Mouse (Mus musculus) intestine, embryonic 15.5 days (tissue): ENCODE measurements around the gene Map3k4. TPM values are rescaled to one million over a fixed set of nuclear protein-coding genes. Genes with fewer than 3 reads are reported as not detected.
A peak's percentile ranks its signal among the peaks of the same experiment; 100 is the strongest.

Experiments used
- ATAC-seq: fragments of 200-750 bp; cut with Nextera tagmentation; 2 replicates; pipeline ENCODE4 v1.8.0; 2017; ENCODE audit warnings: moderate TSS enrichment, moderate library complexity
- H3K27ac ChIP-seq: fragments of 300-500 bp; sonication (generic); 2 replicates; pipeline ENCODE4 v1.5.1; 2015; ENCODE audit warnings: mild to moderate bottlenecking, inconsistent platforms
- H3K27me3 ChIP-seq: fragments of 300-500 bp; sonication (generic); replicated peaks from 2 replicates; pipeline ENCODE4 v1.6.1; 2015; ENCODE audit warnings: inconsistent platforms
- H3K36me3 ChIP-seq: fragments of 300-500 bp; sonication (generic); 2 replicates; pipeline ENCODE4 v1.6.1; 2015; ENCODE audit warnings: inconsistent platforms
- H3K4me1 ChIP-seq: fragments of 300-500 bp; sonication (generic); replicated peaks from 2 replicates; pipeline ENCODE4 v1.6.1; 2015; ENCODE audit warnings: inconsistent platforms
- H3K4me2 ChIP-seq: fragments of 300-500 bp; sonication (generic); replicated peaks from 2 replicates; pipeline ENCODE4 v1.6.1; 2015; ENCODE audit warnings: mild to moderate bottlenecking, inconsistent platforms
- H3K4me3 ChIP-seq: fragments of 300-500 bp; sonication (generic); replicated peaks from 2 replicates; pipeline ENCODE4 v1.5.1; 2015; ENCODE audit warnings: inconsistent platforms
- H3K9ac ChIP-seq: fragments of 300-500 bp; sonication (generic); 2 replicates; pipeline ENCODE4 v1.6.1; 2015; ENCODE audit warnings: inconsistent platforms
- H3K9me3 ChIP-seq: fragments of 300-500 bp; sonication (generic); 2 replicates; pipeline ENCODE4 v1.6.1; 2016; ENCODE audit warnings: inconsistent platforms
- WGBS: fragments of 180-500 bp; shearing (Covaris S2); methylation state at CpG from one replicate; pipeline ENCODE4 v1.1.7; 2015; 5-methylcytosine and 5-hydroxymethylcytosine counted together
- polyA plus RNA-seq: library from polyadenylated mRNA; unstranded; fragments of >200 nt; fragmentation: Nextera tagmentation; extraction: Ambion mirVana; gene quantifications from 2 replicates; pipeline ENCODE4 v1.2.1, GENCODE M21; 2015

Map3k4 gene
- polyA plus RNA-seq, 1 experiment from 2014 or later: 43.9 TPM

GRCm38 (mm10) chr17:12279810-12280209 lies 38.8 kb downstream of the Map3k4 start:
- no peaks in the 10 kb centered on the region for H3K9me3 ChIP-seq
- H3K36me3 ChIP-seq: peaks cover 4% of the 10 kb centered on the region; the same call in 1 of the 2 replicates
- no peak overlapping the region for H3K4me3 ChIP-seq
- no peak for ATAC-seq
- no peak overlapping the region for H3K4me2 ChIP-seq
- no peak overlapping the region for H3K27ac ChIP-seq
- no peaks in the 10 kb centered on the region for H3K4me1 ChIP-seq
- WGBS: 91% methylated on average over 10 of the region's 10 CpGs
- no peak overlapping the region for H3K9ac ChIP-seq
- H3K27me3 ChIP-seq: no peaks in the 10 kb centered on the region

- WGBS: 79% methylated on average over 5 of the region's 5 CpGs
Observed at GRCm38 (mm10) chr17:12278073-12278472, 40.5 kb downstream of the Map3k4 start.

GRCm38 (mm10) chr17:12277297-12277696 lies 41.3 kb downstream of the Map3k4 start:
- H3K9ac ChIP-seq: no peak overlapping the region
- H3K9me3 ChIP-seq: no peaks in the 10 kb centered on the region
- H3K36me3 ChIP-seq: peaks cover 8% of the 10 kb centered on the region; the same call in 1 of the 2 replicates
- no peaks in the 10 kb centered on the region for H3K4me1 ChIP-seq
- no peaks in the 10 kb centered on the region for H3K27me3 ChIP-seq
- no peak overlapping the region for H3K4me3 ChIP-seq
- H3K27ac ChIP-seq: no peak overlapping the region
- no peak for ATAC-seq
- WGBS: 81% methylated on average over 4 of the region's 4 CpGs
- H3K4me2 ChIP-seq: no peak overlapping the region

More at GRCm38 (mm10) chr17:12278073-12278472, 40.5 kb downstream of the Map3k4 start:
- Histone ChIP-seq H3K9me3 (no peaks in the 10 kb centered on the region), H3K4me1 (no peaks in the 10 kb centered on the region), H3K36me3 (peaks cover 4% of the 10 kb centered on the region; the same call in 1 of the 2 replicates), H3K27ac (no peak overlapping the region), H3K9ac (no peak overlapping the region), H3K4me2 (no peak overlapping the region), H3K27me3 (no peaks in the 10 kb centered on the region), H3K4me3 (no peak overlapping the region)
- no peak for ATAC-seq

- WGBS: 88% methylated on average over 11 of the region's 11 CpGs
- no peak overlapping the region for H3K4me3 ChIP-seq
- no peak for ATAC-seq
Observed at GRCm38 (mm10) chr17:12276496-12277200, 41.9 kb downstream of the Map3k4 start.

GRCm38 (mm10) chr17:12275756-12276155 lies 42.8 kb downstream of the Map3k4 start:
- Histone ChIP-seq H3K4me1 (no peaks in the 10 kb centered on the region), H3K4me3 (no peak overlapping the region), H3K27me3 (no peaks in the 10 kb centered on the region), H3K9me3 (no peaks in the 10 kb centered on the region), H3K27ac (no peak overlapping the region), H3K36me3 (peaks cover 21% of the 10 kb centered on the region), H3K4me2 (no peak overlapping the region), H3K9ac (no peak overlapping the region)
- WGBS: 85% methylated on average over 9 of the region's 9 CpGs
- no peak for ATAC-seq

More at GRCm38 (mm10) chr17:12276496-12277200, 41.9 kb downstream of the Map3k4 start:
- Histone ChIP-seq H3K36me3 (peaks cover 12% of the 10 kb centered on the region), H3K4me1 (no peaks in the 10 kb centered on the region), H3K9me3 (no peaks in the 10 kb centered on the region), H3K4me2 (no peak overlapping the region), H3K9ac (no peak overlapping the region), H3K27ac (no peak overlapping the region), H3K27me3 (no peaks in the 10 kb centered on the region)

- 0 out of 2 replicates have a peak, but pooled peaks cover 3% of the 10 kb centered on the region for H3K4me1 ChIP-seq
- ATAC-seq: peak; percentile 47; the same call in 1 of the 2 replicates
- H3K27me3 ChIP-seq: no peaks in the 10 kb centered on the region
- peaks cover 25% of the 10 kb centered on the region for H3K36me3 ChIP-seq
- no peak overlapping the region for H3K27ac ChIP-seq
- no peak overlapping the region for H3K4me3 ChIP-seq
- H3K9me3 ChIP-seq: no peaks in the 10 kb centered on the region
- WGBS: 67% methylated on average over 5 of the region's 5 CpGs
- H3K9ac ChIP-seq: no peak overlapping the region
- no peak overlapping the region for H3K4me2 ChIP-seq
Observed at GRCm38 (mm10) chr17:12273032-12273431, 45.6 kb downstream of the Map3k4 start.

GRCm38 (mm10) chr17:12271805-12272204 lies 46.8 kb downstream of the Map3k4 start:
- Histone ChIP-seq H3K36me3 (peaks cover 20% of the 10 kb centered on the region), H3K4me1 (peaks cover 3% of the 10 kb centered on the region; the same call in 1 of the 2 replicates), H3K9me3 (no peaks in the 10 kb centered on the region), H3K9ac (no peak overlapping the region), H3K27me3 (no peaks in the 10 kb centered on the region), H3K27ac (no peak overlapping the region), H3K4me2 (no peak overlapping the region), H3K4me3 (no peak overlapping the region)
- no peak for ATAC-seq
- WGBS: 95% methylated on average over 18 of the region's 18 CpGs

GRCm38 (mm10) chr17:12268538-12268937 lies 50.1 kb downstream of the Map3k4 start:
- H3K9me3 ChIP-seq: no peaks in the 10 kb centered on the region
- H3K9ac ChIP-seq: no peak overlapping the region
- H3K4me1 ChIP-seq: peaks cover 9% of the 10 kb centered on the region
- H3K27ac ChIP-seq: no peak overlapping the region
- H3K36me3 ChIP-seq: peaks cover 20% of the 10 kb centered on the region
- no peak for ATAC-seq
- 85% methylated on average over 10 of the region's 10 CpGs for WGBS
- no peak overlapping the region for H3K4me2 ChIP-seq
- no peak overlapping the region for H3K4me3 ChIP-seq
- no peaks in the 10 kb centered on the region for H3K27me3 ChIP-seq

GRCm38 (mm10) chr17:12268091-12268490 lies 50.5 kb downstream of the Map3k4 start:
- WGBS: 80% methylated on average over 4 of the region's 4 CpGs
- peaks cover 20% of the 10 kb centered on the region for H3K36me3 ChIP-seq
- H3K27ac ChIP-seq: no peak overlapping the region
- ATAC-seq: no peak
- H3K27me3 ChIP-seq: no peaks in the 10 kb centered on the region
- H3K4me1 ChIP-seq: peaks cover 9% of the 10 kb centered on the region
- H3K4me2 ChIP-seq: no peak overlapping the region
- no peak overlapping the region for H3K4me3 ChIP-seq
- no peak overlapping the region for H3K9ac ChIP-seq
- H3K9me3 ChIP-seq: no peaks in the 10 kb centered on the region

- ATAC-seq: peak; percentile 74
- peaks cover 9% of the 10 kb centered on the region for H3K4me1 ChIP-seq
- no peak overlapping the region; the same call in 1 of the 2 replicates for H3K27ac ChIP-seq
- H3K27me3 ChIP-seq: no peaks in the 10 kb centered on the region
- no peak overlapping the region for H3K4me3 ChIP-seq
- WGBS: 62% methylated on average over 21 of the region's 21 CpGs
- no peak overlapping the region for H3K9ac ChIP-seq
- peaks cover 9% of the 10 kb centered on the region for H3K36me3 ChIP-seq
- no peaks in the 10 kb centered on the region for H3K9me3 ChIP-seq
- H3K4me2 ChIP-seq: no peak overlapping the region
Observed at GRCm38 (mm10) chr17:12265969-12266925, 52.3 kb downstream of the Map3k4 start.

GRCm38 (mm10) chr17:12264293-12264692 lies 54.3 kb downstream of the Map3k4 start:
- ATAC-seq: no peak
- peaks cover 9% of the 10 kb centered on the region for H3K4me1 ChIP-seq
- H3K9me3 ChIP-seq: no peaks in the 10 kb centered on the region
- WGBS: 84% methylated on average over 3 of the region's 3 CpGs
- no peak overlapping the region for H3K27ac ChIP-seq
- H3K36me3 ChIP-seq: peaks cover 3% of the 10 kb centered on the region; the same call in 1 of the 2 replicates
- H3K4me2 ChIP-seq: no peak overlapping the region
- no peaks in the 10 kb centered on the region for H3K27me3 ChIP-seq
- H3K9ac ChIP-seq: no peak overlapping the region
- no peak overlapping the region for H3K4me3 ChIP-seq

- no peak overlapping the region for H3K27ac ChIP-seq
- no peak overlapping the region for H3K4me2 ChIP-seq
- no peaks in the 10 kb centered on the region for H3K9me3 ChIP-seq
- ATAC-seq: no peak
- H3K27me3 ChIP-seq: no peaks in the 10 kb centered on the region
- H3K9ac ChIP-seq: no peak overlapping the region
- no peak overlapping the region for H3K4me3 ChIP-seq
- WGBS: 72% methylated on average over 13 of the region's 13 CpGs
- H3K4me1 ChIP-seq: peaks cover 9% of the 10 kb centered on the region
- H3K36me3 ChIP-seq: peaks cover 3% of the 10 kb centered on the region; the same call in 1 of the 2 replicates
Observed at GRCm38 (mm10) chr17:12263787-12264186, 54.8 kb downstream of the Map3k4 start.
